Mouse (Mus musculus): ENCODE data around the gene Zbtb20. TPM values are rescaled to one million over a fixed set of nuclear protein-coding genes. Genes with fewer than 3 reads are reported as not detected.

The Zbtb20 gene
- polyA plus RNA-seq, 1 experiment, result 4.0 TPM

- TF ChIP-seq MYOD1 (IDR thresholded peaks at IDR 0.05; ENCODE audit: control insufficient read depth, insufficient read length, low read depth) (no peak), MYOG (IDR thresholded peaks at IDR 0.05; ENCODE audit: control insufficient read depth, extremely low read depth, insufficient read length) (no peak), CTCF (IDR thresholded peaks at IDR 0.05; ENCODE audit: control insufficient read depth, insufficient read depth, insufficient read length) (no peak), FOSL1 (IDR thresholded peaks at IDR 0.05; ENCODE audit: insufficient read depth, low read length, poor library complexity, severe bottlenecking) (no peak), CEBPB (IDR thresholded peaks at IDR 0.05; ENCODE audit: low read depth) (no peak), USF1 (IDR thresholded peaks at IDR 0.05; ENCODE audit: low read depth) (no peak), MAX (IDR thresholded peaks at IDR 0.05) (no peak)
- H3K79me3 ChIP-seq (ENCODE audit: low read depth), result no peaks in the 10 kb centered on the region
- H3K4me3 ChIP-seq (ENCODE audit: insufficient read depth, poor library complexity, severe bottlenecking), result no peak overlapping the region
Observed at GRCm38 (mm10) chr16:43566511-43566910, 690.8 kb downstream of the Zbtb20 start.

GRCm38 (mm10) chr16:43571376-43572081 lies 695.8 kb downstream of the Zbtb20 start:
- Histone ChIP-seq H3K79me3 (ENCODE audit: low read depth) (no peaks in the 10 kb centered on the region), H3K27me3 (ENCODE audit: control insufficient read depth, insufficient read depth, insufficient read length) (no peaks in the 10 kb centered on the region), H3ac (ENCODE audit: control insufficient read depth, insufficient read length, low read depth) (no peak overlapping the region), H3K4me3 (ENCODE audit: insufficient read depth, poor library complexity, severe bottlenecking) (no peak overlapping the region), H3K36me3 (ENCODE audit: control insufficient read depth, insufficient read depth) (peaks cover 21% of the 10 kb centered on the region), H3K79me2 (ENCODE audit: control insufficient read depth, insufficient read depth) (no peaks in the 10 kb centered on the region)
- TF ChIP-seq MAX (IDR thresholded peaks at IDR 0.05) (no peak), CTCF (IDR thresholded peaks at IDR 0.05; ENCODE audit: control insufficient read depth, insufficient read depth, insufficient read length) (no peak), MYOD1 (IDR thresholded peaks at IDR 0.05; ENCODE audit: control insufficient read depth, insufficient read length, low read depth) (no peak), MYOG (IDR thresholded peaks at IDR 0.05; ENCODE audit: control insufficient read depth, extremely low read depth, insufficient read length) (no peak), FOSL1 (IDR thresholded peaks at IDR 0.05; ENCODE audit: insufficient read depth, low read length, poor library complexity, severe bottlenecking) (no peak), CEBPB (IDR thresholded peaks at IDR 0.05; ENCODE audit: low read depth) (no peak), USF1 (IDR thresholded peaks at IDR 0.05; ENCODE audit: low read depth) (no peak)

More at GRCm38 (mm10) chr16:43566511-43566910, 690.8 kb downstream of the Zbtb20 start:
- Histone ChIP-seq H3K79me2 (ENCODE audit: control insufficient read depth, insufficient read depth) (no peaks in the 10 kb centered on the region), H3K27me3 (ENCODE audit: control insufficient read depth, insufficient read depth, insufficient read length) (no peaks in the 10 kb centered on the region), H3ac (ENCODE audit: control insufficient read depth, insufficient read length, low read depth) (no peak overlapping the region), H3K36me3 (ENCODE audit: control insufficient read depth, insufficient read depth) (peaks cover 8% of the 10 kb centered on the region)

- H3K79me3 ChIP-seq (ENCODE audit: low read depth), result no peaks in the 10 kb centered on the region
- no peaks in the 10 kb centered on the region for H3K79me2 ChIP-seq (ENCODE audit: control insufficient read depth, insufficient read depth)
- no peak for TF ChIP-seq MYOG (IDR thresholded peaks at IDR 0.05; ENCODE audit: control insufficient read depth, extremely low read depth, insufficient read length)
- TF ChIP-seq FOSL1 (IDR thresholded peaks at IDR 0.05; ENCODE audit: insufficient read depth, low read length, poor library complexity, severe bottlenecking), result no peak
- no peak for TF ChIP-seq MYOD1 (IDR thresholded peaks at IDR 0.05; ENCODE audit: control insufficient read depth, insufficient read length, low read depth)
- TF ChIP-seq USF1 (IDR thresholded peaks at IDR 0.05; ENCODE audit: low read depth), result no peak
- TF ChIP-seq CTCF (IDR thresholded peaks at IDR 0.05; ENCODE audit: control insufficient read depth, insufficient read depth, insufficient read length), result no peak
- no peak for TF ChIP-seq CEBPB (IDR thresholded peaks at IDR 0.05; ENCODE audit: low read depth)
- TF ChIP-seq MAX (IDR thresholded peaks at IDR 0.05), result no peak
- H3K4me3 ChIP-seq (ENCODE audit: insufficient read depth, poor library complexity, severe bottlenecking), result no peak overlapping the region
- H3ac ChIP-seq (ENCODE audit: control insufficient read depth, insufficient read length, low read depth), result no peak overlapping the region
- H3K36me3 ChIP-seq (ENCODE audit: control insufficient read depth, insufficient read depth), result peaks cover 21% of the 10 kb centered on the region
- H3K27me3 ChIP-seq (ENCODE audit: control insufficient read depth, insufficient read depth, insufficient read length), result no peaks in the 10 kb centered on the region
Observed at GRCm38 (mm10) chr16:43572171-43572570, 696.5 kb downstream of the Zbtb20 start.

- Histone ChIP-seq H3K79me2 (ENCODE audit: control insufficient read depth, insufficient read depth) (no peaks in the 10 kb centered on the region), H3K36me3 (ENCODE audit: control insufficient read depth, insufficient read depth) (peaks cover 21% of the 10 kb centered on the region), H3ac (ENCODE audit: control insufficient read depth, insufficient read length, low read depth) (no peak overlapping the region), H3K27me3 (ENCODE audit: control insufficient read depth, insufficient read depth, insufficient read length) (no peaks in the 10 kb centered on the region), H3K4me3 (ENCODE audit: insufficient read depth, poor library complexity, severe bottlenecking) (no peak overlapping the region), H3K79me3 (ENCODE audit: low read depth) (no peaks in the 10 kb centered on the region)
- TF ChIP-seq CTCF (IDR thresholded peaks at IDR 0.05; ENCODE audit: control insufficient read depth, insufficient read depth, insufficient read length) (no peak), MYOD1 (IDR thresholded peaks at IDR 0.05; ENCODE audit: control insufficient read depth, insufficient read length, low read depth) (no peak), USF1 (IDR thresholded peaks at IDR 0.05; ENCODE audit: low read depth) (no peak)
Observed at GRCm38 (mm10) chr16:43572766-43573165, 697.1 kb downstream of the Zbtb20 start.

DNA sequence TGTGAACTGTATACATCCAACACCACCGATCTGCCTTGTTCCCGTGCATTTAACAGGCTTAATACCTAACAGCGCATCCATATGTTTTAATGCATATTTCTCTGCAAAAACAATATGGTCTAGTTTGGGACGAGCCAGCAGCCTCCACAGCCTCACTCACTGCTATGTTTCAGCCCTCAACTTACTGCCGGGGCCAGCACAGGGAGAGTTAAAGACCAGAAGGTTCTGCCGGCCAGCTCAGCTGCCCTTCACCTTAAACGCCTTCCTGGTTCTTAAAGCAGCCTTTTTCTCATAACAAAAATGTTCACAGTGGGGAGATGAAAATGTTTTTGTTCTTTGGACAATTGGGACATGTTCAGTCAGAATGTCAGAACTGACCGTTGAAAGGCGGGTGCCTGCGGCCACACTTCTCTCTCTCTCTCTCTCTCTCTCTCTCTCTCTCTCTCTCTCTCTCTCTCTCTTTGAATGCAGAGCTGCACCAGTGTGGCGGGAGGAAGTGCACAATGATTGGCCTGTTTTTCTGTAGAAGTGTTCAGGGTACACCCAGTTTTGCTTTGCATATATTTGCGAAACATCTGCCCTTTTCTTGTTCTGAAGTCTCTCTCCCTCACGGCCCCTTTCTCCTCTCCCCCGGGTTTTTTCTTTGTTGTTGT lies 697.6 kb downstream of the Zbtb20 start:
- Histone ChIP-seq H3K79me3 (ENCODE audit: low read depth) (no peaks in the 10 kb centered on the region), H3K36me3 (ENCODE audit: control insufficient read depth, insufficient read depth) (peaks cover 24% of the 10 kb centered on the region), H3K27me3 (ENCODE audit: control insufficient read depth, insufficient read depth, insufficient read length) (no peaks in the 10 kb centered on the region), H3ac (ENCODE audit: control insufficient read depth, insufficient read length, low read depth) (no peak overlapping the region), H3K4me3 (ENCODE audit: insufficient read depth, poor library complexity, severe bottlenecking) (no peak overlapping the region), H3K79me2 (ENCODE audit: control insufficient read depth, insufficient read depth) (no peaks in the 10 kb centered on the region)
- no peak for TF ChIP-seq CEBPB (IDR thresholded peaks at IDR 0.05; ENCODE audit: low read depth)
- no peak for TF ChIP-seq MYOD1 (IDR thresholded peaks at IDR 0.05; ENCODE audit: control insufficient read depth, insufficient read length, low read depth)
- TF ChIP-seq FOSL1 (IDR thresholded peaks at IDR 0.05; ENCODE audit: insufficient read depth, low read length, poor library complexity, severe bottlenecking), result no peak
- no peak for TF ChIP-seq MYOG (IDR thresholded peaks at IDR 0.05; ENCODE audit: control insufficient read depth, extremely low read depth, insufficient read length)
- no peak for TF ChIP-seq MAX (IDR thresholded peaks at IDR 0.05)
- no peak for TF ChIP-seq CTCF (IDR thresholded peaks at IDR 0.05; ENCODE audit: control insufficient read depth, insufficient read depth, insufficient read length)

Data from C2C12 (cell line).